Mouse (Mus musculus) embryo, embryonic 9.5 days (tissue): ENCODE results near the gene Tor1aip2.

ENCODE experiments used
- DNase-seq: peaks from one replicate; pipeline ENCODE4 v3.0.0-alpha.2; 2017; ENCODE audit errors: extremely low spot score

Tor1aip2 gene

GRCm38 (mm10) chr1:156111090-156111489, 75.9 kb downstream of the Tor1aip2 start:
- no peak for DNase-seq

- no peak for DNase-seq
Measured at GRCm38 (mm10) chr1:156111728-156112127, 76.5 kb downstream of the Tor1aip2 start.

GRCm38 (mm10) chr1:156112142-156112541, 76.9 kb downstream of the Tor1aip2 start:
- DNase-seq = no peak

- DNase-seq = no peak
Measured at GRCm38 (mm10) chr1:156113884-156114499, 78.8 kb downstream of the Tor1aip2 start.

DNA sequence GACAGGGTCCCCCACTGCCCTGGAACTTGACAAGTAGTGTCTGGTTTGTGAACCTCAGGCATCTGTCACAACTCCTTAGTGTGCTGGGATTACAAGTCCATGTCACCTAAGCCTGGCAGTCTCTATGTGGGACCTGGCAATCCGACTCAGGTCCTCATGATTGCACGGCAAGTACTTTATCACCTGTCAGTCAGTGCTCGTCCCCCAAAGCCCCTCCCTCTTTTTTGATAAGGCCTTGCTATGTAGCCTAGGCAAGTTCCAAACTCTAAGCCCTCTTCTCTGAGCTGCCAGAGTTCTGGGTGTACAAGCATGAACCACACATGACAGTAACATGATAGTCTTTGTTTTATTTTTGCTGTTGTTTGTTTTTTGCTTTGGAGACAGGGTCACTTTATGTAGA, 81.6 kb downstream of the Tor1aip2 start:
- no peak for DNase-seq
